Mouse (Mus musculus): ENCODE measurements around the gene Olfr1339.

Gene Olfr1339

GRCm38 (mm10) chr4:118731875-118732274 is at the start of gene Olfr1339:
Olfr1339 (plus strand) TSS chr4:118732175.
- no peak for DNase-seq (ENCODE audit: low read depth)

GRCm38 (mm10) chr4:118687086-118687485 is 44.9 kb upstream of the Olfr1339 start:
- no peak for DNase-seq (ENCODE audit: low read depth)

- no peak for DNase-seq (ENCODE audit: low read depth)
These were observed 39.5 kb upstream of the Olfr1339 start, which contains the start of gene Olfr1342 for GRCm38 (mm10) chr4:118692412-118692973. Olfr1342 (minus strand) TSS chr4:118692756.

- DNase-seq (ENCODE audit: low read depth): no peak
These were observed 38.2 kb upstream of the Olfr1339 start for GRCm38 (mm10) chr4:118693812-118694211.

GRCm38 (mm10) chr4:118703223-118703622 is 28.8 kb upstream of the Olfr1339 start, which contains the start of gene Olfr1341:
Olfr1341 (plus strand) TSS chr4:118703523.
- no peak for DNase-seq (ENCODE audit: low read depth)

- DNase-seq (ENCODE audit: low read depth): no peak
These were observed 23.9 kb upstream of the Olfr1339 start for GRCm38 (mm10) chr4:118708086-118708485.

GRCm38 (mm10) chr4:118711656-118712055 is 20.3 kb upstream of the Olfr1339 start:
- DNase-seq (ENCODE audit: low read depth): no peak

GRCm38 (mm10) chr4:118719838-118720237 is 12.1 kb upstream of the Olfr1339 start, which contains the start of gene Olfr1340:
Olfr1340 (plus strand) TSS chr4:118720138.
- no peak for DNase-seq (ENCODE audit: low read depth)

- DNase-seq (ENCODE audit: low read depth): peak; percentile 76
These were observed 10.1 kb upstream of the Olfr1339 start for GRCm38 (mm10) chr4:118721742-118722483.

GRCm38 (mm10) chr4:118739574-118739973 is 7.6 kb downstream of the Olfr1339 start:
- DNase-seq (ENCODE audit: low read depth): no peak

GRCm38 (mm10) chr4:118740988-118741698 is 9.2 kb downstream of the Olfr1339 start:
- no peak for DNase-seq (ENCODE audit: low read depth)

- DNase-seq (ENCODE audit: low read depth): no peak
These were observed 9.9 kb downstream of the Olfr1339 start for GRCm38 (mm10) chr4:118741881-118742280.

- no peak for DNase-seq (ENCODE audit: low read depth)
These were observed 26.7 kb downstream of the Olfr1339 start, which contains the start of gene Olfr1338 for GRCm38 (mm10) chr4:118758637-118759036. Olfr1338 (minus strand) TSS chr4:118758737.

- DNase-seq (ENCODE audit: low read depth): no peak
These were observed 50.5 kb downstream of the Olfr1339 start, which contains the start of gene Olfr1337 for GRCm38 (mm10) chr4:118782486-118782885. Olfr1337 (minus strand) TSS chr4:118782586.
